Mouse (Mus musculus) neutrophil, adult 5-6 weeks (primary cell): ENCODE measurements around the gene Ctrc. TPM values are rescaled to one million over a fixed set of nuclear protein-coding genes. Genes with fewer than 3 reads are reported as not detected.

Experiments used
- ATAC-seq: fragments of 151-379, 151-347 bp; 2 replicates; pipeline ENCODE4 v1.8.0; 2017; ENCODE audit warnings: mild to moderate bottlenecking, moderate TSS enrichment; ENCODE audit not compliant: insufficient number of reproducible peaks, poor library complexity, low FRiP score, severe bottlenecking; ENCODE audit errors: extremely low read depth
- total RNA-seq: library from RNA; stranded (forward); fragments of 200-1000 nt; gene quantifications from 2 replicates; pipeline ENCODE4 v1.2.3, GENCODE M21; 2017

Ctrc gene
- not detected in 2 replicates for total RNA-seq

DNA sequence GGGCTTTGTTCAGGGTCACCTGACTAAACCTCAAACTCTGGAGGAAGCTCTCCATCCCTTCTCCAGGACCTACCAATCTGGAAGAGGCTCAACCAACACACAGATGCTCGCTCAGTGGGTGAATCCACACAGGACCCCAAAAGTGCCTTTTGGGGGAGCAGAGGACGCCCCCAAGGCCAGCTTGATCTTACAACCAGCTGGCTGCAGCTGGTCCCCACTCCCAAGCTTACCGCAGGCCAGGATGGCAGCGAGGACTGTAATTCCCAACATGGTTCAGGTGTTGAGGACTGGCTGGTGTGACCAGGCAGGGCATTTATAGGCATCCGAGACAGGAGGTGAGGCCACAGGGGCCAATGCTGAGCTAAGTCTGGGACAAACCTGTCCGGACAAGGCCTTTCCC, at the start of gene Ctrc:
Ctrc (minus strand) TSS at position 361 of the 400 bp plus-strand sequence.
- no peak for ATAC-seq

DNA sequence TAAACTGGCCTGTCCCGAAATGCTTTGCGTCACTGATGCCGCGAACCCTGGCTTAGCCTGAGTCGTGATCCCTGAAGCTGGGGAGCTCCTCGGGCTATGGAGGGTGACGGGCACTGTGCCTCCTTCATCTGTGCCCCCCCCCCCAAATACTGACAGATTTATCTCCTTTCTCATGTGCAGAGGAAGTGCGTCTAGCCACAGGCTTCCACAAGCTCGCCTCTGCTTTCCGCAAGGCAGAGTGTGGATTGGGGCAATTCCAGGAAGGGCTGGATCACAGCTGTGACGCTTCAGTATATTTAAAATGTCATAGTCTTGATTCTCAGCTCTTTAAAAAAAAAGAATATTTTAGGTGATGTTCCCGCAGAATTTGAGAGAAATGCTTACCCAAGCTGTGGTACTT, 49.6 kb upstream of the Ctrc start:
- no peak for ATAC-seq

DNA sequence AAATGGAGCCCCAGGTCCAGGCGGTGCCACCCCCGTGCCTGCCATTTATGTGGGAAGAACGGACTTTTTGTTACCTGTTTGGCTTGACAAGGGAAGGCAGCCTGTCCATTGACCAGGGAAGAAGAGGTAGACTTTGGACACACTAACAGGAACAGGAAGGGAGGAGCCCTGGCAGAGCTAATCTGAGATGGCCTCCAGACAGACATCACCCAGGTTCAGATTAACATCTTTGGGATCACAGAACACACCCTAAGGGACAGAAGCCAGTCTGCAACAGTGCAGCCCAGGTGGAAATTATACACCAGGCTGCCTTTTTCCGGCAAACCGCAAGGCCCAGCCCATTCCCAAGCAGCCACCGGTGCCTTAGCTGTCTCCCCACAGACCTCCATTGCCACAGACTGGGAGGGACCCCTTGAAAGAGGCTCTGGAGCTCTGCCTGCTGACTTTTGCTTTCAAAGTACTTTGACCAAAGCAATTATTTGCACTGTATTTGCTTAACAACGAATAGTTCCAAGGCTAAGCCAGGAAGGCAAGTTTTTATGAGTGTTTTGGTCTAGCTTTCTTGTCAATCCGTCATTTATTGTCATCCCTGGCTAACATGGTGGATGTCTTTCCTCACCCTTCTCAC, 47.1 kb upstream of the Ctrc start:
- ATAC-seq: no peak

DNA sequence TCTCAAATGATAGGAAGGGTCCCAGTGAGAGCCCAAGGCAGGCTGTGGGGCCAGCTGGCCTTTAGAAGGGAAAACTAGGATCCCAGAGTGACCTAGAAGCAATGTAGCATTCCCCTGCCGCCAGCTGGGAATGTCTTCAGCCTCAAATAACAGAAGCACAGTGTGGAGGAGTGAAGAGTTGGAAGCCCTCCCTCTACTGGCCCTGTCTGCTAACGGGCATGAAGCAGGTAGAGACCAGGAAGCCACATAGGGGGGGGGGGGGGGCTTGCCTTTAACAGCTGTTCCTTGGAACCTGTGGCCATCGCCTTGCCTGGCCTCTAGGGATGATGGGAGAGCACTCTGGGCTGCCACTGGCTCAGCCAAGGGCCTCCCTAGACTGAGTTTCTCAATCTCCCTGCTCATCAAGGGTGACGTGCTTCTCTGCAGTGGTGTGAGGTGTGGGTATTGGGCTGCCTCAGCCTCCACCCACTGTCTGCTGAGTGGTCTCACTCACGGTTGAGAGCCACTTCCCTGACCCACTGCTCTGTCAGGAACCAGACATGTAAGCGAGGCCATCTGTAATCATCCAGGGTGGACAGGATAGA, 40.3 kb upstream of the Ctrc start:
- no peak for ATAC-seq

DNA sequence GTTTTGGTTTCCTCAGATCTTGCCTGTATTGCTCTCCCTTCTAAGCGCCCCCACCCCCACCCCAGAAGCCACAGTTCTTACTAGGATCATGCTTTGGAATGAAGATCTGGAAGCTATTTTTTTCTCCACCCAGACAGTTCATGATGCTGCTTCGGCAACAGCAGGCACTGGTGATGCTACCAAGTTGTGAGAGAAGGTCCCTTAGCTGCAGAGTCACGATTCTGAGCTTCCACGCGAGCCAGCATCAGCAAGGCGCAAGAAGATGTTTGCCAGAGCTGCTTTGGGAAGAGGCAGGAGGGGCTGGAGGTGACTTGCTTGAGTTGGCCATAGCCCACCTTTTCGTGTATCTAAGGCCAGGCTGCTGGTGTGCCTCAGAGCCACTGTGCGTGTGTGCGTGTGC, 39.3 kb upstream of the Ctrc start:
- no peak for ATAC-seq

DNA sequence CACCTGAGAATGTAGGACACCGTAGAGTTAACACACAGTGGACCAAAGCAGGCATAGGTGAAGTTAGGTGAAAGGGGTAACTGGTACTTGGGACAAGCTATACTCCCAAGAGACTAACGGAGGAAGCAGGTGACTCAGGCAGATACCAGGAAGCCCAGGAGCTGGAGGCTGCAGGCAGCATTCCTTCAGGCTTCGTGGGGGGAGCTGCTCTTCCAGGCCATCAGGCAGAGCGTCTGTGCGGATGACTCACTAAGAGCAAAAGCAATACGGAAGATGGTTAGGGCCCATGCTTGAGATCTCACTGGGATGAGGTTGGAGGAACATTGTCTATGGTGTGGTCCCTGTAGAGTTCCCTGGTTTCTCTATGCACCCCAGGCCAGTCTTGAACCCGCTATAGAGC, 36.7 kb upstream of the Ctrc start:
- no peak for ATAC-seq

DNA sequence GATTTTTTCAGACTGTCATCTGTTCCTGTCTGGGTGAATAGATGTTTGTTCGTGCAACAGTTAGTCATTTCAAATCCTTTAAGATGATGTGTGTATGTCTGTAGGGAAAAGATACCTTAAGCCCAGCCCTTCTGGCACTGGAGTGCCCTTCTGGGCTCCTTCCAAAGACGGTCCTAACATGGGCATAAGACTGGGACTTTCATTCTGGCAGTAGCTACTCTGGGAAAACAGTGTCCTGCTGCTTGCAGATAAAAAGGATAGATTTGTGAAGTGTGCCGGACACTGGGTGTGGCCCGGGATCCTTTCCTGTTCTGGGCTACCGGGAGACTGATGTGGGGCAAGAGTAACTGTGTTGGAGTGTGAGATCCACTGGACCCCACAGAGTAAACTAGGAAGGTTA, 35.8 kb upstream of the Ctrc start:
- no peak for ATAC-seq

DNA sequence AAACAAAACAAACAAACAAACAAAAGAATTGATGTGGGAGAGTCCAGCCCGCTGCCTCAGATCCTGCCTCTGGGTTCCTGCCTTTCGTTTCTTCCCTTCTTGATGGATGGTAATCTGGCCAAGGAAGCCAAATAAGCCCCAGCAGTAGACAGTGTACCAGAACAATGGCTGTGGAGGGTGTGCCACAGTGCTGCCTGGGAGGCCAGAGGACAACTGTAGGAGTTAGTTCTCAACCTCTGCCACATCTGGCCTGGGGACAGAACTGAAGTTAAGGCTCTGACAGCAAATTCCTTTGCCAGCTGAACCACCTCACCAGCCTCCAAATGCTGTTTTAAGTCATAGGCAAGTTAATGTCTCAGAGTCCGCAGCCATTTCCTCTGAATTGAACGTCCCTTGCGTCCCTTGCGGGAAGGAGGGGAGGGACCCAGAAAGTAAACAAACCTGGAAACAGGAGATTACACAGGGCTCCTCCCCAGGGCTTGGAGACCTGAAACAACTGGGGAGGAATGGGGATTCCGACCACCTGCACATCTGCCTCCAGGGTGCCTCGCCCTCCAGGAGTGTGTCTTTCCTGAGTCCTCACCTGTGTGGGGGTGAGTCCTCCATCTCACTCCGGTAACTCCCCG, 35.2 kb upstream of the Ctrc start:
- ATAC-seq: no peak

DNA sequence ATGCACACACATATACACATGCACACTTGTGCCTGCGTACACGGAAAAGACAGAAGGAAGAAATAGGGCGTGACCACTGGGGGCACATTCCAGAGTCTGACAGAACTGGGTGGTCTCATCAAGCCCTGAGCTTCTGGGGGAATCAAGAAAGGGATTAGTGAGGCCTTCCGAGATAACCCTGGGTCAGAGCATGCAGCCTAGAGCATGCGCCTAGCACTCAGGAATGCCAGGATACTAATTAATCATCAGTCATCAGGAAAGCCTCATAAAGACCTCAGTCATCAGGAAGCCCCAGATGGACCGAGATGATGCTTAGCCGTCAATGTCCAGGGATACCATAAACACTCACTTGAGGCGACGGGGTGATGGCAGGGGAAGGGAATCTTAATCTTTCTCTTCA, 33.7 kb upstream of the Ctrc start:
- ATAC-seq: no peak

DNA sequence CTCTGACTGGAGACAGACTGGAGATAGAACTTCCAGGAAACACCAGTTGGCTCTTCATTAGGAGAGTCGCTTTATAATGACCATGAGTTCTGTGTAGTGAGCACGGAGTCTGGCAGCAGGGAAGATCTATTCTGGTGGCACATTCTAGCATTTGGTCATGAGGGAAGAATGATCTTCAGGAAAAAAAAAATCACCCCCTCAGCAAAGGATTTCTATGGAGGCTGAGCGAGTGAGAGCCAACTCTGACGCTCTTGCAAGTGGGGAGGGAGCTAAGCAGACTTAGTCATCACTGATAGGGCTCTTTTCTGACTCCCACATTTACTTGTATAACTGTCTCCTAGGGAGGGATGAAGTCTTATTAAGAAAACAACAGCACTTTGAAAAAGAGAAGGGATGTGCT, 32.9 kb upstream of the Ctrc start:
- no peak for ATAC-seq

DNA sequence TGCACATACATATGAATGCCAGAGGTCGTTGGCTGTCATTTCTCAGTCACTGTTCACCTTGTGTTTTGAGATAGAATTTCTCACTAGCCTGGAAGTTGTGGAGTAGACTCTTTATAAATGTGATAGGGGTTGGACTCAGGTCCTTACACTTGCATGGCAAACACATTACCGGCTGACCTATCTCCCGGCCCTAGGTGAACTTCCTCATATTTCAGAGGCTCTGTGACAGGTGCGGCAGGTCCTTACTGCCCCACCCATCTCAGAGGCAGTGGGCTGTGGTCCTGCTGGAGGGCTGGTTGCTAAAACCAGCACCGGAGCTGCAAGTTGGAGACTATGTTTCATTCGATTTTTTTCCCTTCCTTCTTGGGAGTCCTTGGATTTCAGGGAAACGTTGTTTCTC, 32.5 kb upstream of the Ctrc start:
- no peak for ATAC-seq

DNA sequence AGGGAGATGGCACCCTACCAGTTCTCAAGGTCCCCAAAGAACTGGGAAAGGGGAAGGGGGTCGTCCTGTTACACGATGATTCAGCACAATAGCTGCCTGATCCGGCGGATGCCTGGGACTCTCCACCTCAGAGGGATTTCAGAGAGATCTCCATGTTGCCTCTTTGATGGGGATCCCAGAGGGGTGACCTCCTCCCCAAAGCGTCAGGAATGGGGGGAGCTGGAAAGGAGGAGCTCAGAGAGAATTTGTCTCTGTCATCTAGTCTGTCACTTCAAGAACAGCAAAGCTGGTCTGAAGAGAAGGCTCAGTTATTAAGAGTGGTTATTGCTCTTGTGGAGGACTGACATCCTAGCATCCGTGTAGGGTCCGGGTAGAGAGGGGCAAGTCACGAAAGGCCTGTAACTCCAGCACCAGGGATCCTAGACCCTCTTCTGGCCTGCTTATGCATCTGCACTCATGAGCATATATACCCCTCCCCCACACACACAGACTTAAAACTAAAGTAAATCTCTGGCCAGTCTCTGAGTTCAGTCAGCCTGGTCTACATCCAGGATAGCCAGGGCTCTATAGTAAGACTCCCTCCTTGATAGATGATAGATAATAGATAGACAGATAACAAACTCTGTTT, 29.4 kb upstream of the Ctrc start:
- ATAC-seq: no peak

DNA sequence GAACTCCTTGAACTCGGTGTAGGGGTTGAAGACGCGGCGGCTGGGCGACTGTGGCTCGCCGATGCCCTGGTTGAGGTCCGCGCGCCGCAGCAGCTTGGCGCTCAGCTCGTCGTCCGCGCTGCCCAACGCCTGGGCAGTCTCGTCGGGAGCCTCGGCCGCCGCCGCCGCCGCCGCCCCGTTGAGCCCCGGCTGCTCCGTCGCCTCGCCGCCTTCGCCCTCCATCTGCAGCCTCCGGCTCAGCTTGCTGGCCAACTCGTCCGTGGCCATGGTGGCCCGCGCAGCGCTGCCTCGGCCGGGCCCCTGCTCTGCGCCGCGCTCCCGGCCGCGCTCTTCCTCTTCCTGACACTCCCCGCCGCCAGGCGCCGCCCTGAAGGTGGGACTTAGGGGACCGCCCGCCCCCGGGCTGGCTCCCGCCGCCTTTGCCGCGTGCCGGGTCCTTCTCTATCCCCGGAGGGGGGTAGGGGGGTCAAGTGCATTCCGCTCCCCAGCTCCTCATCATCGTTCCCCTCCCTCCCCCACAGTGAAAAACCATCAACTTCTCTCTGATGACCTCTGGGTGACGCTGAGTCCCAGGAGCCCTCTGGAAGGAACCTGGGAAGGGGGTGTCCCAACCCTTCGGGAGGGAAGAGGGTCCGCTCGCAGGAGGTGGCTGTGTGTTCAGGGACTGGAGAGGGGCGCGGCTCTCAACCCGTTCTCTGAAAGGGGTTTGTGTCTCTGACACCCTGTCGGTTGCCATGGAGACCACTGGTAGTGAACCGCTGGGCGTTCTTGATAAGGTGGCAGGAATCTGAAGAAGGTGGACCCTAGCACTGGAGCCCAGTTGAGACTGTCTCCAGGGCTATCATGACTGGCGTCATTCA, 28.7 kb upstream of the Ctrc start, which contains the start of gene Efhd2:
Efhd2 (minus strand) TSS at position 320 of the 860 bp plus-strand sequence.
- ATAC-seq: peak; percentile 59

DNA sequence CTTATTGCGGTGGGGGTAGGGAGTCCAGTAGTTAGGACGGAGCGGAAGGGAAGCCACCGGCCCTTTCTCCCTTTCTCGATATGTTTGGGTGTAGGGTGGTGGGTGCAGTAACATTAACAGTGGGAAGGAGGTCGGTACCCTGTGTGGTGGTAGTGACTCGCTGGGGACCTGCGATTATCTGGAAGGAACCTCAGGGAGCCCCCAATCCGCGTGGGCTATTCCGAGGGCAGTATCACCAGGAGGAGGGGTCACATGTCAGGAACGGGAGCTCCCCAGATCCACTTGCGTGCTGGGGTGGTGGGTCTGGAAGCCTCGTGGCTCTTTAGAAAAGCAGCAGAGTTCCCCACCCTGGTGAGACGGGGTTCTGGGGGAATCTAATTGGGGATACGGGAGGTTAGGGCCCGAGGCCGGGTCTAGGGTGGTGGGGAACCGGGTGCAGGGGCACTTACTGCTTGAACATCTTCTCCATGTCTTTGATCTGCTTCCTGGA, 28.0 kb upstream of the Ctrc start:
- no peak for ATAC-seq

DNA sequence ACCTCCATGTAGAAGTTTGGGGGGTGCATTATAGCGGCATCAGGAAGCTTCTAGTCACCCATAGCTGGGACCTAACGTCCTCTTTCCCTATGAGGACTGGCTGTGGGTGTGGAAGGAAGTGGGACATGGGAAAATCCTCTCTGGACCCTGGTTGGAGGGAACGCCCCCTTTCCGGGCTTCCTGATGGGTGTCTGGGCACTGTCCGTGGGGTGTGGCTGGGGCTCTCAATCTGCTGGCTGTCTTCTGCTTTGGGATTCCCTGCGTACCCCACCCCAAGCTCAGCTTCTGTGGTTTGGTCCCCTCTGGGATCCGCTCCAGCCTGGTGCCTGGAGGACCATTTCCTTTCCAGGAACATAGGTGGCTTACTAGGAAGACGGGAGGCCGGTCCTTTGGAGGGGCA, 26.8 kb upstream of the Ctrc start:
- ATAC-seq: no peak

DNA sequence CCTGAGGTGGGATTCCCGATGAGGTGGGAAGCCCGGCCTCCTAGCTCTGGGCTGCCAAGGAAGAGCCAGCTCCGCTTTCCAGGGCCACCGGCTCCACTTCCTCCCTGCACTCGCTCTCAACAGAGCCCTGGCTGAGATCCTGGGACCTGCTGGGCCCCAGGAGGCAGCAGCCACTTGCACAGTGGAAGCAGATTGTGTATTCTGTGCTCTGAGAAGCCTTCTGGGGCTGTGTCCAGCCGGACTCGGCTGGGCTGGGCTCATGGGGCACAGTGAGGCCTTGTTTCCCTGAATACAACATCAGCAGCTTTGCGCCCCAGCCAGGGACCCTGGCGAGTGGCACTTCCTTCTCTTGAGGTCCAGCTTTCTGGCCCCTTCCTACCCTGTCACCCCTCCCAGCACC, 25.8 kb upstream of the Ctrc start:
- no peak for ATAC-seq

DNA sequence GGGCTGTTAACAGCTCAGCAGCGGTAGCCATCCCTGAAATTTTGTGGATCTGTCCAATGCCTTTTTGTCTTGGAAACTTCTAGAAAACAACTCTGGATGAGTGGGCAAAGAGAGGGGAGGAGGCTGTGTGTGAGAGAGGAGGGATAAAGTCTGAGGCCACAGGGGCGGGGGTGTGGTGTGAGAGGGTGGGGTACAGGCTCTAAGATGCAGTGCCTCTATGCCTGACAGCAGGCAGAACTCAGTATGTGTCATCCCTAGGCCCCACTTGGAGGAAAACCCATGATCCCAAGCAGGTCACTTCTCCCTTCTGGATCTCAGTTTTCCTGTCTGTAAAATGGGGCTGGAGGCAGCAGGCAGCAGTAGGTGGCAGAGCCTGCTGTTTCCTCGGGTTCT, 25.2 kb upstream of the Ctrc start:
- ATAC-seq: no peak

DNA sequence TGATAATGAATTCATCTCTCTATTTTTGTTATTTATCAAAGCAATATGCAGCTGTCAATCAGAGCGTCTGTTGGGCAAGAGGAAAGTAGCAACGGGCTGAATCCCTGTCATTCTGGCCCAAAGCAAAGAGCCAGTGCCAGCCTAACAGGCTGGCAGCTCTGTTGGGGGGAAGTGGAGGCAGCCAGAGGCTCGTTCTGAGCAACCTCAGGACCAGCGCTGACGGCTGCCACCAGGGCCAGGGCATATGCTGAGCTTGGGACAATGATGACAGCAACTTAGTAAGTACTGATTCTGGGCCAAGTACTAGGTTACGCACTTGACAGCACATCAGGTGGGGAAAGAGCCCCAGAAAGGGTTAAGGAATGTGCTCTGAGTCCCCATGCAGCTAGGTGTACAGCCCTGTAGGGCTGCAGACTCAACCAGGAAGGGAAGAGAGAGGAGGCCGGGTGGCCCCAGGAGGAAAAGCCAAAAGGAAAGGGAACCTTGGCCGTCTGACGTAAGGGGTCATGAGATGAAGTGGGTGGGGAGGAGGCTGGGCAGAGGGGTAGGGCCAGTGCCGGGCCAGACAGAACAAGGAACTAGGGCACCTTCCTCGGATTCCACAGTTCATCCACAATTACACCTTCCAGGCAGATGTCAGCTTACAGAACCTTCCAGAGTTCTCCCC, 24.6 kb upstream of the Ctrc start:
- ATAC-seq: peak; percentile 55
